Mouse (Mus musculus): ENCODE measurements at regions not wholly inside any gene's neighbourhood (a gene's known extent, or its start where the extent isn't known, plus 50 kb on each side); places are given as distances from the start of the nearest gene placed in this dataset.

- TF ChIP-seq EP300 (IDR thresholded peaks at IDR 0.05; ENCODE audit: low read depth in 1 of 2, low read length in 2 of 2) (no peak), CTCF (IDR thresholded peaks at IDR 0.05 in 2 of 3, conservative IDR thresholded peaks at IDR 0.05 in 1 of 3; ENCODE audit: control insufficient read depth in 1 of 3, insufficient read depth in 1 of 3, low read depth in 2 of 3, low read length in 3 of 3, poor library complexity in 1 of 3, severe bottlenecking in 1 of 3) (no peak), SIN3A (IDR thresholded peaks at IDR 0.05; ENCODE audit: low read length) (no peak), POLR2A (IDR thresholded peaks at IDR 0.05; ENCODE audit: control insufficient read depth in 1 of 2, insufficient read depth in 1 of 2, low read depth in 1 of 2, low read length in 2 of 2, poor library complexity in 1 of 2) (no peak), GATA1 (IDR thresholded peaks at IDR 0.05; ENCODE audit: low read depth, low read length) (no peak), TCF12 (IDR thresholded peaks at IDR 0.05; ENCODE audit: low read depth, low read length) (no peak), MAZ (IDR thresholded peaks at IDR 0.05; ENCODE audit: low read depth, low read length) (no peak), ZKSCAN1 (IDR thresholded peaks at IDR 0.05; ENCODE audit: low read depth, low read length) (no peak), E2F4 (IDR thresholded peaks at IDR 0.05; ENCODE audit: borderline replicate concordance, low read depth, low read length) (no peak), GABPA (IDR thresholded peaks at IDR 0.05; ENCODE audit: low read depth, low read length) (no peak)
These were observed 147.4 kb upstream of the Cypt12 start for GRCm38 (mm10) chr3:17800810-17801209.
